Mouse (Mus musculus) heart, adult 9 months (tissue): Measurements from ENCODE around the gene Fscn2.

Source experiments
- DNase-seq, 2 experiments: peaks; one replicate each; pipeline ENCODE4 v3.0.0; 2022; ENCODE audit warnings: low spot score in 2 of 2

The Fscn2 gene

GRCm38 (mm10) chr11:120361295-120361694 lies at the start of gene Fscn2:
Fscn2 (plus strand) TSS chr11:120361534.
- DNase-seq = no peak

- DNase-seq = no peak
Observed at GRCm38 (mm10) chr11:120311561-120311960, 49.8 kb upstream of the Fscn2 start.

GRCm38 (mm10) chr11:120312069-120312468 lies 49.3 kb upstream of the Fscn2 start:
- no peak for DNase-seq

GRCm38 (mm10) chr11:120313906-120314685 lies 47.2 kb upstream of the Fscn2 start:
- no peak for DNase-seq

GRCm38 (mm10) chr11:120314721-120315415 lies 46.5 kb upstream of the Fscn2 start:
- DNase-seq = no peak

GRCm38 (mm10) chr11:120315416-120315761 lies 45.9 kb upstream of the Fscn2 start:
- DNase-seq = no peak

- peak; percentile 95 to 97 for DNase-seq
Observed at GRCm38 (mm10) chr11:120315832-120316689, 45.3 kb upstream of the Fscn2 start.

GRCm38 (mm10) chr11:120316690-120317254 lies 44.6 kb upstream of the Fscn2 start:
- no peak for DNase-seq

- DNase-seq = no peak
Observed at GRCm38 (mm10) chr11:120317456-120317855, 43.9 kb upstream of the Fscn2 start.

- DNase-seq = no peak
Observed at GRCm38 (mm10) chr11:120319310-120319709, 42.0 kb upstream of the Fscn2 start.

GRCm38 (mm10) chr11:120320156-120320555 lies 41.2 kb upstream of the Fscn2 start:
- no peak for DNase-seq

GRCm38 (mm10) chr11:120335431-120336021 lies 25.8 kb upstream of the Fscn2 start:
- DNase-seq = no peak

GRCm38 (mm10) chr11:120337447-120337846 lies 23.9 kb upstream of the Fscn2 start:
- no peak for DNase-seq

- DNase-seq = no peak
Observed at GRCm38 (mm10) chr11:120338786-120339185, 22.5 kb upstream of the Fscn2 start.

GRCm38 (mm10) chr11:120339978-120340513 lies 21.3 kb upstream of the Fscn2 start:
- no peak for DNase-seq

GRCm38 (mm10) chr11:120341661-120342060 lies 19.7 kb upstream of the Fscn2 start:
- no peak for DNase-seq

- DNase-seq = no peak
Observed at GRCm38 (mm10) chr11:120342656-120343160, 18.6 kb upstream of the Fscn2 start.

- no peak for DNase-seq
Observed at GRCm38 (mm10) chr11:120343519-120344309, 17.6 kb upstream of the Fscn2 start.

GRCm38 (mm10) chr11:120344310-120344920 lies 16.9 kb upstream of the Fscn2 start:
- DNase-seq = no peak
